Mouse (Mus musculus) megakaryocyte-erythroid progenitor cell, adult 5 weeks (primary cell): ENCODE data around the gene Wipf1. TPM values are rescaled to one million over a fixed set of nuclear protein-coding genes. Genes with fewer than 3 reads are reported as not detected.

ENCODE experiments used
- polyA plus RNA-seq: library from polyadenylated mRNA; stranded (reverse); fragments of >175 nt; gene quantifications from 2 replicates; pipeline ENCODE4 v1.2.3, GENCODE M21; 2012

Gene Wipf1
- 181 and 247 TPM in 2 replicates for polyA plus RNA-seq

DNA sequence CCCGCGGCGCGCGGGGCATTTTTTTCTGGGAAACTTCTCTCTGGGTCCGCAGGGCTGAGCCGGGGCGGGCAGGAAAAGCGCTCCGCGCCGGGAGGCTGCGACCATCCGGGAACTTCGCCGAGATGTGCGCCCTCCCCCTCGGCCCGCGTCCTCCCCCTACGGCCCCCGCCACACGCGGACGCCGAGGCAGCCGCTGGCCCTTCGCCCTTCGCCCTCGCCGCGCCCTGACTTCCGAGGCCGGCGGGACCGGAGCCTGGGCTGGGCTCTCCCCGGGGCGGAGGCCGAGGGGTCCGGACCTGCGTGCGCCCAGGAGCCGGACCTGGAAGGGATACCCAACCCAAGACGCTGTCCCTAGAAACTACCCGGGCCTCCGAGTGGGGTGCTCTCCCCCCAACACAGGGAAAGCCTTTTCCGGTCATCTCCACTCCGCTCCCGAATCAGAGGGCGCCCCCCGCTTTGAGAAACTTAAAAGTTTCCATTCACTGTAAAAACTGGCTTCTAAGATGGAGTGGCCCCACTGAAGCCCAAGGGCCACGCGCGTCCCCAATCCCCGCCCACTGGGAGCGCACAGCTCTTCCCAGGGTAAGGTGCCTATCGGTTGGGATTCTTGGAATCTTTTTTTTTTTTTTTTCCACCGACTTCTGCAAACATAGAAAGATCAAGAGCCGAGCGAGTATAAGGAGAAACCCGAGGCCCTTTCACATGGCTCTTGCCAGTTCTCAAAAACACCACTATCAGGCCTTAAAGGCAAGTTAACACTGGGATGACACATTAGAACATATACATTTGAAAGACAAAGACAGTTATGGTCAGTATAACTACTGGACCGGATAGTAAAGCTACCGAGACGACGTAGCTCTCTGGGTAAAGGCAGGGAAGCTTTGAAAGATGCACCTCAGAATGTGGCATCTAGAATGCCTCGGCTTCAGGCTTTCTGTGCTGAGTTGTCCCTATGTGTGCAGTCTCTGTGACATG is at the start of gene Wipf1:
TSS of gene Wipf1 (minus strand) at position 379 of the 975 bp plus-strand sequence.

DNA sequence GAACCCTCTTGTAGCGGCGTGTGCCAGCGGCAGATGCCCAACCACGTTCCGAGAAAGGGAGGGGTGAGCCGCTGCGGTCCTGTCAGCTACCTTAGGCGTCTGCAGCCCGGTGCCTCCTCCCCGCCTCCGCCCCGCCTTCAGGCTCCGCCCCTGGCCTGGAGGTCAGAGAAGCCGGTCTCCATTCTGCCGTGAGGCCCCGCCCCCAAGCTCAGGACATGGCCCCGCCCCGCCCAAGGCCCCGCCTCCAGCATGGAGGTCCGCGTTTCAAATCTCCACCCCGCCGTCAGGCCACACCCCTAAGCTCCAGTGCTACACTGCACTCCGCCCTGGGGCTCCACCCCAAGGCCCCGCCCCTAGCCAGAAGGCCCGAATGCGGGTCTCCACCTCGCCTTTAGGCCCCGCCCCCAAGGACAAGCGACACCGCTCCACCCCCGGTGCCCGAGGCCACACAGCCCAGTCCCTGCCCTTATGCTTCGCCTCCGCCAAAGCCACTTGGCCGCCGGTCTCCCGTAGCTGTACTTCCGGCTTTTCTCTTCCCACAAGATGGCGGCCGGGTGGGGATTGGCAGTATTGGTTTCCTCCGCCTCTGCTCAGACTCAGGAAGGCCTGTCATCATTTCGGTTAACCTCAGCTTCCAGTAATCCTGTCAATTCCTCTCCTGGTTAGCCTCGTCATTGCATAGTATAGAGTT is 143.0 kb downstream of the Wipf1 start, which contains the start of gene Gpr155:
TSS of gene Gpr155 (minus strand) at position 217 of the 691 bp plus-strand sequence.

Other genes starting within 250 kb of the Wipf1 start
- gene Scrn3, start 217.1 kb downstream of the Wipf1 start, polyA plus RNA-seq: 1.2 and 1.3 TPM in 2 replicates
- 12.6 and 20.4 TPM in 2 replicates for gene Cir1, start 217.0 kb downstream of the Wipf1 start, polyA plus RNA-seq
- gene Gpr155, start 143.2 kb downstream of the Wipf1 start, polyA plus RNA-seq: 0.43 and 0.46 TPM in 2 replicates
- gene Chrna1, start 50.6 kb upstream of the Wipf1 start, polyA plus RNA-seq: not detected in 2 replicates
- gene Chn1, start 245.6 kb upstream of the Wipf1 start, polyA plus RNA-seq: 0.14 TPM in 1 of 2 replicates, not detected in the other